Mouse (Mus musculus): Measurements from ENCODE around the gene Golga7b. TPM values are rescaled to one million over a fixed set of nuclear protein-coding genes. Genes with fewer than 3 reads are reported as not detected.

Golga7b gene
- total and polyA plus RNA-seq, 2 experiments from 2014 or later: 0.30 TPM; not detected in 1

DNA sequence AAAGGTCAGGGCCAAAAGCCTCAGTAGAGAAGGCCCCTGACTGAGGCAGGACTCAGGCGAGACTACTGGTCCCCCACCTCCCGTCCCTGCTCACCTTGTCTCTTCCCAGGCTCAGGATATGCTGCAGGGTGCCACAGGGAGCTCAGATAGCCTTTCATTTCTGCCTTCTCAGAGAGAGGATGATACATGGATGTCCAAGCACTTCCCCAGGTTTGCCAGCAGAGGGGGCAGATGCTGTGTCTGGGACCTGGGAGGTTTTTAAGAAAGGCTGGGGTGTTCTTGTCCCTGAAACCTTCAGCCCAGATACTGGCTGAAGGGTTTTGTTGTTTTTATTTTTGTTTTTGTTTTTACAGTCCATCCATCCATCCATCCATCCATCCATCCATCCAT lies 30.0 kb upstream of the Golga7b start:
- peak; percentile 78 for TF ChIP-seq CTCF (IDR thresholded peaks at IDR 0.05; ENCODE audit: low read depth)
- TF ChIP-seq EP300 (IDR thresholded peaks at IDR 0.05; ENCODE audit: low read depth): no peak
- Histone ChIP-seq H3K27me3 (ENCODE audit: control insufficient read depth, insufficient read depth, low read length) (no peaks in the 10 kb centered on the region), H3K36me3 (replicated peaks; ENCODE audit: control insufficient read depth, insufficient read depth, low read length) (no peaks in the 10 kb centered on the region), H3K9me3 (replicated peaks; ENCODE audit: control insufficient read depth, low read length) (no peaks in the 10 kb centered on the region), H3K4me2 (ENCODE audit: low read depth, low read length) (no peak overlapping the region), H3K4me3 (ENCODE audit: low read depth, low read length) (no peak overlapping the region), H3K27ac (ENCODE audit: low read depth) (no peak overlapping the region), H3K9ac (replicated peaks; ENCODE audit: low read depth, low read length) (no peak overlapping the region), H3K4me1 (ENCODE audit: control insufficient read depth, insufficient read depth) (no peaks in the 10 kb centered on the region)
- ATAC-seq (ENCODE audit: insufficient read depth, low read depth): peak; percentile 17; the same call in 1 of the 2 replicates
- DNase-seq (ENCODE audit: low spot score): peak; percentile 27
- 3% methylated on average over 2 of the region's 2 CpGs for WGBS

DNA sequence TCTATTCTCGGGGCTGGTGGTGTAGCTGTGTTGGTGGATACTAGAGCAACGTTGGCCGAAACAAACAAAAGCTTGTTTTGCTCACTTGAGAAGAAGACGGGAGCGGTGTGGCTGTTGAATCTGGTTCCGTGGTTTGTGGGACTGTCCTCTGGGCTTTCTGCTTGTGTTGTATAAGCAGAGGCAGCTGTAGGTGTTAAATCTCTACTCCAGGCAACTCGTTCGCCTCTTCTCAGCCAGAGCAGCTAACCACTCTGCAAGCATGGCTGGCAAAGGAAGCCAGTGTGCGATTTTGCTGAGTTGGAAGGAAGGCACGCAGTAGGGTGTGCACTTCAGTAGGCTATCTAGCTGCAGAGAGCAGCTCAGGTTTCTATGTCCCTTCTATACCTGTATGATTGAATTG lies 20.9 kb upstream of the Golga7b start:
- Histone ChIP-seq H3K9me3 (replicated peaks; ENCODE audit: control insufficient read depth, low read length) (no peaks in the 10 kb centered on the region), H3K27me3 (ENCODE audit: control insufficient read depth, insufficient read depth, low read length) (no peaks in the 10 kb centered on the region), H3K36me3 (replicated peaks; ENCODE audit: control insufficient read depth, insufficient read depth, low read length) (no peaks in the 10 kb centered on the region), H3K4me2 (ENCODE audit: low read depth, low read length) (no peak overlapping the region), H3K9ac (replicated peaks; ENCODE audit: low read depth, low read length) (no peak overlapping the region), H3K4me1 (ENCODE audit: control insufficient read depth, insufficient read depth) (no peaks in the 10 kb centered on the region), H3K4me3 (ENCODE audit: low read depth, low read length) (no peak overlapping the region), H3K27ac (ENCODE audit: low read depth) (no peak overlapping the region)
- WGBS: 71% methylated on average over 10 of the region's 10 CpGs
- ATAC-seq (ENCODE audit: insufficient read depth, low read depth): no peak
- no peak for DNase-seq (ENCODE audit: low spot score)
- TF ChIP-seq EP300 (IDR thresholded peaks at IDR 0.05; ENCODE audit: low read depth) (no peak), CTCF (IDR thresholded peaks at IDR 0.05; ENCODE audit: low read depth) (no peak)

DNA sequence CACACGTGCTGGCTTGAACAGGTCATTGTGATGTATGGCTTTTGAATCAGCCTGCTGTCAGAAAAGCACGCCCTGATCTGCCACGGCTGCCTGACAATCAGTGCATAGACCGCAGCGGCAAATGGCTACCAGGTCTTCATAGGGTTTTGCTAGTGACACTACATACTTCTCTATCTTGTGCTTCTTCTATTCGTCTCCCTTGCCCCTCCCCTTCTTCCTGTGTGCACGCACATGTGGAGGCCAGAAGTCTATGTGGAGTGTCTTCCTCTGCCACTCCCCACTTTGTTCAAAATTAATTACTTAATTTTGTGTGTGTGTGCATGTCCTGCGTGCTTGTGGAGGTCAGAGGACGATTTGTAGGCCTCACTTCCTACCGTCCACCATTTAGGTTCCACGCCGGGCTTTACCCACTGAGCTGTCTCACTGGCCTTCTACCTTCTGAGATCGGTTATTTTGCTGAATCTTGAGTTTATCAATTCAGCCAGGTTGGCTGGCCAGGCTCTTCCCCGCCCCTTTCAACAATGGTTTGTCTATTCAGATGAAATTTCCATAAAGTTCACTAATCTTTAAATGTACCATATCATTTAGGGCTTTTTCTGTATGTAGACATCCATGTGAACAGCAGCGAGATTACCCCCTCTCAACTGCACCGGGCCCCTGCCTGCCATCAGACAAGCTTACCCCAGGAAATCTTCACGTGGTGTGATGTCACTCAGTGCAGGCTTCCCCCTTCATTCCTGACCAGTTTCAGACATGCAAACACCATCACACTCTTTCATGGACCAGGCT lies 17.7 kb upstream of the Golga7b start:
- Histone ChIP-seq H3K9ac (replicated peaks; ENCODE audit: low read depth, low read length) (no peak overlapping the region), H3K4me2 (ENCODE audit: low read depth, low read length) (no peak overlapping the region), H3K36me3 (replicated peaks; ENCODE audit: control insufficient read depth, insufficient read depth, low read length) (no peaks in the 10 kb centered on the region), H3K4me3 (ENCODE audit: low read depth, low read length) (no peak overlapping the region), H3K27ac (ENCODE audit: low read depth) (no peak overlapping the region), H3K4me1 (ENCODE audit: control insufficient read depth, insufficient read depth) (no peaks in the 10 kb centered on the region), H3K9me3 (replicated peaks; ENCODE audit: control insufficient read depth, low read length) (no peaks in the 10 kb centered on the region), H3K27me3 (ENCODE audit: control insufficient read depth, insufficient read depth, low read length) (no peaks in the 10 kb centered on the region)
- 72% methylated on average over 17 of the region's 17 CpGs for WGBS
- TF ChIP-seq EP300 (IDR thresholded peaks at IDR 0.05; ENCODE audit: low read depth) (no peak), CTCF (IDR thresholded peaks at IDR 0.05; ENCODE audit: low read depth) (no peak)
- DNase-seq (ENCODE audit: low spot score): no peak
- ATAC-seq (ENCODE audit: insufficient read depth, low read depth): no peak

DNA sequence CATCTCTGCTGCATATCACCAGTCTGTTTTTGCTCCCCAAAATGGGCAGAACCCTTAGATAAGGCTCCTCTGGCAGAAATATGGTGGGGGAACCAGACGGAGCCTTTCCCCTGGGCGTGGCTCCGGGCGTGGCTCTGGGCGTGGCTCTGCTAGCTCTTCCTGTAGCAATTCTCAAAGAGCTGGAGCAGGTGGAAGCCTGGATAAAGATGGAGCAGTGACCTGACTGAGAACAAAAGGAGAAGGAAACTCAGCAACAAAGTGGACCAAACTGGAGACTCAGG lies 17.1 kb upstream of the Golga7b start:
- Histone ChIP-seq H3K9me3 (replicated peaks; ENCODE audit: control insufficient read depth, low read length) (no peaks in the 10 kb centered on the region), H3K4me2 (ENCODE audit: low read depth, low read length) (no peak overlapping the region), H3K4me1 (ENCODE audit: control insufficient read depth, insufficient read depth) (no peaks in the 10 kb centered on the region), H3K27ac (ENCODE audit: low read depth) (no peak overlapping the region), H3K36me3 (replicated peaks; ENCODE audit: control insufficient read depth, insufficient read depth, low read length) (no peaks in the 10 kb centered on the region), H3K4me3 (ENCODE audit: low read depth, low read length) (no peak overlapping the region), H3K9ac (replicated peaks; ENCODE audit: low read depth, low read length) (no peak overlapping the region), H3K27me3 (ENCODE audit: control insufficient read depth, insufficient read depth, low read length) (no peaks in the 10 kb centered on the region)
- TF ChIP-seq EP300 (IDR thresholded peaks at IDR 0.05; ENCODE audit: low read depth) (no peak), CTCF (IDR thresholded peaks at IDR 0.05; ENCODE audit: low read depth) (no peak)
- WGBS: 59% methylated on average over 5 of the region's 5 CpGs
- DNase-seq (ENCODE audit: low spot score) (no peak), ATAC-seq (ENCODE audit: insufficient read depth, low read depth) (no peak)

DNA sequence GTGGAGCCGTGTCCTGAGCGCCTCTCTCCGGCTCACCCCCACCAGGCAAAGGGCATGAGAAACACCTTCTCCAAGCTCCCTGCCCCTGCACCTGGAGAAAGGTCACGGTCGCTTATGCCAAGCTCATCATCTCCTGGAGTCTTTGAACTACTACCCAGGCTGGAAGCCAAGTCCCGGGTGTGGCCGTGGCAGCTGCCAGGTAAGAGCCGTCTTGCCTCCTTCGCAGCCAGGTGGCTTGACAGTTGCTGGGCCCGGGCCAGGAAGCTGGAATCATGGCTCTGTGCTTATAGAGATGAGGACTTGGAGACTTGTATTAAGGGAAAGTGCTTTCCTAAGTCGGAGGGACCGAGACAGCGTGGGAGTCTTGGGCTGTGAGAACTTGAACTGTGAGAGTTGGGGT lies 16.4 kb upstream of the Golga7b start:
- H3K9me3 ChIP-seq (replicated peaks; ENCODE audit: control insufficient read depth, low read length): no peaks in the 10 kb centered on the region
- H3K9ac ChIP-seq (replicated peaks; ENCODE audit: low read depth, low read length): no peak overlapping the region
- DNase-seq (ENCODE audit: low spot score) (no peak), ATAC-seq (ENCODE audit: insufficient read depth, low read depth) (no peak)
- WGBS: 85% methylated on average over 13 of the region's 13 CpGs
- H3K4me1 ChIP-seq (ENCODE audit: control insufficient read depth, insufficient read depth): no peaks in the 10 kb centered on the region
- TF ChIP-seq EP300 (IDR thresholded peaks at IDR 0.05; ENCODE audit: low read depth) (no peak), CTCF (IDR thresholded peaks at IDR 0.05; ENCODE audit: low read depth) (no peak)
- no peak overlapping the region for H3K4me3 ChIP-seq (ENCODE audit: low read depth, low read length)
- H3K4me2 ChIP-seq (ENCODE audit: low read depth, low read length): no peak overlapping the region
- H3K36me3 ChIP-seq (replicated peaks; ENCODE audit: control insufficient read depth, insufficient read depth, low read length): no peaks in the 10 kb centered on the region
- no peaks in the 10 kb centered on the region for H3K27me3 ChIP-seq (ENCODE audit: control insufficient read depth, insufficient read depth, low read length)
- no peak overlapping the region for H3K27ac ChIP-seq (ENCODE audit: low read depth)
